Mouse (Mus musculus) CH12.LX (cell line): ENCODE results near the gene Commd7. TPM values are rescaled to one million over a fixed set of nuclear protein-coding genes. Genes with fewer than 3 reads are reported as not detected.

Experiments used
- DNase-seq: peaks from one replicate; pipeline ENCODE4 v3.0.0-alpha.2; 2013; ENCODE audit errors: extremely low read depth
- H3K27ac ChIP-seq: 2 replicates; pipeline ENCODE4 v1.5.1; 2012; ENCODE audit warnings: low read depth, mild to moderate bottlenecking, control low read depth, moderate library complexity; ENCODE audit not compliant: insufficient read depth
- H3K27me3 ChIP-seq: replicated peaks from 2 replicates; pipeline ENCODE3; 2012; ENCODE audit warnings: inconsistent platforms
- H3K36me3 ChIP-seq, 2 experiments: replicated peaks in 1 of 2; 2 replicates each; pipeline versions ENCODE3 to v1.6.1; 2012; ENCODE audit warnings: inconsistent platforms in 1 of 2, low read length in 1 of 2, mild to moderate bottlenecking in 1 of 2, mixed read lengths in 1 of 2, moderate library complexity in 1 of 2; ENCODE audit not compliant: control insufficient read depth in 1 of 2, insufficient read depth in 1 of 2
- H3K4me1 ChIP-seq, 2 experiments: 2 replicates each; pipeline ENCODE4 v1.6.1; 2012; ENCODE audit warnings: inconsistent platforms in 1 of 2, moderate library complexity in 1 of 2; ENCODE audit not compliant: insufficient read depth in 2 of 2, control insufficient read depth in 1 of 2
- H3K4me2 ChIP-seq: 2 replicates; pipeline ENCODE4 v1.6.1; 2012; ENCODE audit warnings: low read depth, mild to moderate bottlenecking, control low read depth; ENCODE audit not compliant: poor library complexity, insufficient read depth, severe bottlenecking
- H3K4me3 ChIP-seq, 3 experiments: fragments of 150-350 bp in 1 of 3; sonication (generic) in 1 of 3; replicated peaks in 1 of 3; 2 replicates each; pipeline versions ENCODE3 to v1.5.1; 2011 to 2012; ENCODE audit warnings: low read depth in 2 of 3, low read length in 2 of 3, mild to moderate bottlenecking in 2 of 3, moderate library complexity in 2 of 3, control low read depth in 1 of 3, improper control_type of control experiment in 1 of 3, inconsistent platforms in 1 of 3, mixed read lengths in 1 of 3; ENCODE audit not compliant: poor library complexity in 1 of 3
- H3K79me2 ChIP-seq: replicated peaks from 2 replicates; pipeline ENCODE4 v1.6.1; 2012; ENCODE audit warnings: mild to moderate bottlenecking, moderate library complexity; ENCODE audit not compliant: control insufficient read depth, poor library complexity, insufficient read depth, severe bottlenecking; ENCODE audit errors: extremely low read depth
- H3K9ac ChIP-seq: 2 replicates; pipeline ENCODE4 v1.6.1; 2012; ENCODE audit warnings: low read depth, mild to moderate bottlenecking, control low read depth, moderate library complexity; ENCODE audit not compliant: insufficient read depth
- H3K9me3 ChIP-seq: replicated peaks from 2 replicates; pipeline ENCODE3; 2012; ENCODE audit warnings: low read length, inconsistent platforms, mixed read lengths
- CHD1 ChIP-seq: IDR thresholded peaks from 2 replicates; pipeline ENCODE4 v1.6.1; 2012; ENCODE audit warnings: low read depth, low read length, improper control_type of control experiment, inconsistent platforms
- CHD2 ChIP-seq: IDR thresholded peaks from 2 replicates; pipeline ENCODE4 v1.6.1; 2011; ENCODE audit warnings: low read length, improper control_type of control experiment
- CTCF ChIP-seq, 2 experiments: IDR thresholded peaks in 1 of 2; conservative IDR thresholded peaks in 1 of 2; 2 replicates each; pipeline ENCODE4 v1.5.1; 2011 to 2012; ENCODE audit warnings: low read depth in 2 of 2, low read length in 2 of 2, improper control_type of control experiment in 1 of 2, inconsistent platforms in 1 of 2, mild to moderate bottlenecking in 1 of 2, moderate library complexity in 1 of 2
- E2F4 ChIP-seq: IDR thresholded peaks from 2 replicates; pipeline ENCODE4 v1.6.1; 2011; ENCODE audit warnings: low read depth, low read length, improper control_type of control experiment; ENCODE audit not compliant: insufficient replicate concordance
- GABPA ChIP-seq: IDR thresholded peaks from 2 replicates; pipeline ENCODE4 v1.6.1; 2012; ENCODE audit warnings: low read depth, low read length, improper control_type of control experiment, inconsistent platforms; ENCODE audit not compliant: insufficient replicate concordance
- IRF4 ChIP-seq: IDR thresholded peaks from 2 replicates; pipeline ENCODE4 v1.6.1; 2014; ENCODE audit warnings: low read depth, mild to moderate bottlenecking, inconsistent platforms, low read length, improper control_type of control experiment
- JUND ChIP-seq: conservative IDR thresholded peaks from 2 replicates; pipeline ENCODE4 v1.6.1; 2011; ENCODE audit warnings: low read depth, low read length, improper control_type of control experiment
- MAX ChIP-seq: IDR thresholded peaks from 2 replicates; pipeline ENCODE4 v1.6.1; 2011; ENCODE audit warnings: low read length, improper control_type of control experiment
- MAZ ChIP-seq: IDR thresholded peaks from 2 replicates; pipeline ENCODE4 v1.6.1; 2012; ENCODE audit warnings: low read depth, mild to moderate bottlenecking, inconsistent platforms, low read length, improper control_type of control experiment, moderate library complexity
- MYC ChIP-seq: IDR thresholded peaks from 2 replicates; pipeline ENCODE4 v1.6.1; 2011; ENCODE audit warnings: low read depth, mild to moderate bottlenecking, improper control_type of control experiment, low read length
- NRF1 ChIP-seq: IDR thresholded peaks from 2 replicates; pipeline ENCODE4 v1.6.1; 2014; ENCODE audit warnings: low read depth, mild to moderate bottlenecking, inconsistent platforms, low read length, improper control_type of control experiment, moderate library complexity
- PAX5 ChIP-seq: IDR thresholded peaks from 2 replicates; pipeline ENCODE4 v1.6.1; 2012; ENCODE audit warnings: low read length, inconsistent platforms, mixed read lengths
- RCOR1 ChIP-seq: conservative IDR thresholded peaks from 2 replicates; pipeline ENCODE4 v1.6.1; 2012; ENCODE audit warnings: low read depth, mild to moderate bottlenecking, inconsistent platforms, low read length, improper control_type of control experiment
- SMC3 ChIP-seq: IDR thresholded peaks from 2 replicates; pipeline ENCODE4 v1.6.1; 2011; ENCODE audit warnings: low read depth, low read length, improper control_type of control experiment
- USF2 ChIP-seq: conservative IDR thresholded peaks from 2 replicates; pipeline ENCODE4 v1.6.1; 2011; ENCODE audit warnings: low read depth, low read length, improper control_type of control experiment
- ZKSCAN1 ChIP-seq: IDR thresholded peaks from 2 replicates; pipeline ENCODE4 v1.6.1; 2012; ENCODE audit warnings: low read depth, inconsistent platforms, low read length, improper control_type of control experiment, borderline replicate concordance
- ZNF384 ChIP-seq: IDR thresholded peaks from 2 replicates; pipeline ENCODE4 v1.6.1; 2012; ENCODE audit warnings: low read depth, low read length, improper control_type of control experiment, inconsistent platforms
- dilution Hi-C: fragments of 300-500 bp; cut with MboI; formaldehyde crosslinking; loops from 2 replicates; pipeline ENCODE4 v1.14.3; 2020; ENCODE audit warnings: low sequenced_read_pairs; ENCODE audit not compliant: extremely low pct_unique_long_range_greater_than_20kb, extremely low pct_ligation_motif_present
- in situ Hi-C: fragments of 300-500 bp; cut with MboI; formaldehyde crosslinking; loops from 3 replicates; pipeline ENCODE4 v1.14.3; 2019; ENCODE audit warnings: low sequenced_read_pairs, low pct_ligation_motif_present, low pct_unique_long_range_greater_than_20kb, mixed read lengths
- polyA plus RNA-seq: library from polyadenylated mRNA; unstranded; fragments of >175 nt; gene quantifications from 2 replicates; pipeline ENCODE4 v1.2.1, GENCODE M21; 2012; ENCODE audit warnings: low read depth; ENCODE audit not compliant: insufficient read length
- total RNA-seq, 2 experiments: library from RNA; depleted of rRNA; stranded (reverse); fragments of 300-350 nt in 1 of 2; fragments of >200 nt in 1 of 2; gene quantifications; 2 replicates each; pipeline ENCODE4 v1.2.3; 2012 to 2014

Commd7 gene
- total and polyA plus RNA-seq, 3 experiments: 18.9 to 34.7 (median 28.4) TPM

GRCm38 (mm10) chr2:153642496-153642895 lies 9.9 kb upstream of the Commd7 start:
- in situ Hi-C loops: no loop called here
- Histone ChIP-seq H3K27me3 (peaks cover 12% of the 10 kb centered on the region), H3K4me1 (no peaks in the 10 kb centered on the region), H3K27ac (no peak overlapping the region), H3K4me2 (no peak overlapping the region), H3K36me3 (no peaks in the 10 kb centered on the region), H3K79me2 (no peaks in the 10 kb centered on the region), H3K9ac (no peak overlapping the region), H3K4me3 (no peak overlapping the region), H3K9me3 (no peaks in the 10 kb centered on the region)
- DNase-seq: no peak
- TF ChIP-seq CHD1: no peak
- no peak for TF ChIP-seq JUND
- TF ChIP-seq CTCF (conservative IDR thresholded peaks at IDR 0.05 in 1 of 2, IDR thresholded peaks at IDR 0.05 in 1 of 2; ENCODE audit: low read depth in 2 of 2, low read length in 2 of 2): no peak
- no peak for TF ChIP-seq IRF4
- no peak for TF ChIP-seq E2F4
- TF ChIP-seq NRF1: no peak
- no peak for TF ChIP-seq ZKSCAN1
- no peak for TF ChIP-seq ZNF384
- no peak for TF ChIP-seq CHD2
- TF ChIP-seq MYC: no peak
- no peak for TF ChIP-seq PAX5
- TF ChIP-seq MAX: no peak
- no peak for TF ChIP-seq MAZ
- no peak for TF ChIP-seq GABPA
- TF ChIP-seq RCOR1: no peak
- TF ChIP-seq USF2: no peak
- dilution Hi-C loops: no loop called here

- dilution Hi-C loops (no loop called here), in situ Hi-C loops (no loop called here)
- Histone ChIP-seq H3K9me3 (no peaks in the 10 kb centered on the region), H3K9ac (no peak overlapping the region), H3K36me3 (no peaks in the 10 kb centered on the region), H3K4me3 (no peak overlapping the region), H3K4me1 (no peaks in the 10 kb centered on the region), H3K27me3 (peaks cover 7% of the 10 kb centered on the region), H3K79me2 (no peaks in the 10 kb centered on the region), H3K4me2 (no peak overlapping the region), H3K27ac (no peak overlapping the region)
- DNase-seq: no peak
- TF ChIP-seq SMC3 (no peak), ZNF384 (peak; percentile 45; the same call in 1 of the 2 replicates)
Observed at GRCm38 (mm10) chr2:153638977-153639680, 6.5 kb upstream of the Commd7 start.
